Mouse (Mus musculus) kidney, adult 2 months (tissue): ENCODE measurements at regions not wholly inside any gene's neighbourhood (a gene's known extent, or its start where the extent isn't known, plus 50 kb on each side); places are given as distances from the start of the nearest gene placed in this dataset.

Experiments used
- CTCF ChIP-seq: fragments of 200-500 bp; conservative IDR thresholded peaks from 2 replicates; pipeline ENCODE4 v1.5.1; 2011; ENCODE audit warnings: low read depth, mild to moderate bottlenecking, control low read depth, low read length, moderate library complexity, mixed read lengths; ENCODE audit not compliant: insufficient read depth, insufficient read length
- POLR2A ChIP-seq: fragments of 200-500 bp; IDR thresholded peaks from one replicate; pipeline ENCODE4 v1.6.1; 2011; ENCODE audit warnings: low read depth, low read length, control low read depth

DNA sequence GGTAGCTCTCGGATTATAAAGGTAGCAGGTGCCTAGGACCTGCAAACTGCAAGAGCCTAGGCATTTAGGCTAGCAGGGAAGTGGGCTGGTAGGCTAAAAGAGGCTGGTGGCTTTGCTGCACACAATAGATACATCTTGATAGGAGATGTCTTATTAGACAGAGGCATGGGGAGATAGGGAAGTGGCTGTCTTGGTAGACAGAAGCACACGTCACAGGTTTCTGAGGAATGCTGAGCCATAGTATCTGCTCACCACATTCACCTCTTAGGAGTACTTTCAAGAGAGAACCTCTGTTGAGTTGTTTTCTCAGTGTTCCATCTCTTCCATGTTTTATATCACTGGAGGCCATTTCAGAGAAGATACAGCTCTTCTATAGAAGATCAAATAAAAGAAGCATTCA lies 89.8 kb upstream of the Fggy start:
- TF ChIP-seq CTCF (no peak), POLR2A (no peak)
